Mouse (Mus musculus): ENCODE results near the gene Larp4b. TPM values are rescaled to one million over a fixed set of nuclear protein-coding genes. Genes with fewer than 3 reads are reported as not detected.

Larp4b gene
- polyA plus RNA-seq, 1 experiment from 2014 or later, result 51.6 TPM

DNA sequence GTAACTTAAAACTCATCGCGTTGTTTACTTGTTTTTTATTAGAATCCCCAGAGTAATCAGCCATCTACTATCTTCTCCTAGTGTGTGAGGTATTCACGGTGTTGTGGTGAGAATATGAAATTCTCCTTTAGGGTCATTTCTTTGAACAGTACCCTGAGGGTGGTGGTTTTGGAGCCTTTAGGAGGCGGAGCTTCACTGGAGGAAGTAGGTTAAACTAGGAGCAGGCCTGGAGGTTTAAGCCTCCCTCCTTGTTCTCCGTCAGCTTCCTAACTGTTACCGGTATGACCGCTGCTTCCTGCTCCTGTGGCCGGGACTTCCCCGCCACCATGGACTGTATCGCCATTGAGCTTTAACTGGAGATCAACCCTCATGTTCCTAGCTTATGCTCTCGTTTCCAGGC lies 86.5 kb downstream of the Larp4b start:
- Histone ChIP-seq H3K4me2 (ENCODE audit: low read length) (no peak overlapping the region), H3K4me1 (ENCODE audit: control insufficient read depth, insufficient read depth, low read length) (no peaks in the 10 kb centered on the region), H3K36me3 (ENCODE audit: control insufficient read depth, insufficient read depth, low read length) (no peaks in the 10 kb centered on the region), H3K9ac (replicated peaks; ENCODE audit: low read length) (no peak overlapping the region), H3K27ac (replicated peaks; ENCODE audit: low read depth, low read length) (no peak overlapping the region), H3K27me3 (ENCODE audit: control insufficient read depth, insufficient read depth, low read length) (no peaks in the 10 kb centered on the region), H3K4me3 (replicated peaks; ENCODE audit: low read depth, low read length) (no peak overlapping the region), H3K9me3 (ENCODE audit: control insufficient read depth, low read length) (no peaks in the 10 kb centered on the region)
- 59% methylated on average over 11 of the region's 11 CpGs for WGBS
- no peak for ATAC-seq (ENCODE audit: low FRiP score, low TSS enrichment)
- no peak for DNase-seq

DNA sequence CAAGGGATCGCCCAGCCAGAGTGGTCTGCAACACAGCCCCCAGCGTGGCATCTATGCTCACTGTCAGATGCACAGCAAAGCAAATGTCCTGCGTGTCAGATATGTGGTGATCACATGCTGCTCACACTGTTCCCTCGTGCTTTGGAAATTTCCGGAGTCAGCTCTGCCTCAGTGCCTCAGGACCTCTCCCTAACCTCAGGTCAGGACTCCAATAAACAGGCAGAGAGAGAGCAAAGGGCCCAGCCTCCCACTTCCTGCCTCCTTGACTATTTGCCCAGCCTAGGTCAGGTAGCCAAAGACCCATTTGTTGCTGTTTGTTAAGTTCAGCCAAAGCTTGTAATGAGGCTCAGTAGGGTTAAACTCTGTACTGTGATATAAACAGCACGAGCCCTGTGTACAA lies 87.4 kb downstream of the Larp4b start:
- 88% methylated on average over 6 of the region's 6 CpGs for WGBS
- no peaks in the 10 kb centered on the region for H3K27me3 ChIP-seq (ENCODE audit: control insufficient read depth, insufficient read depth, low read length)
- H3K4me3 ChIP-seq (replicated peaks; ENCODE audit: low read depth, low read length), result no peak overlapping the region
- ATAC-seq (ENCODE audit: low FRiP score, low TSS enrichment) (no peak), DNase-seq (no peak)
- H3K36me3 ChIP-seq (ENCODE audit: control insufficient read depth, insufficient read depth, low read length), result no peaks in the 10 kb centered on the region
- H3K9ac ChIP-seq (replicated peaks; ENCODE audit: low read length), result no peak overlapping the region
- no peak overlapping the region for H3K4me2 ChIP-seq (ENCODE audit: low read length)
- H3K27ac ChIP-seq (replicated peaks; ENCODE audit: low read depth, low read length), result no peak overlapping the region
- no peaks in the 10 kb centered on the region for H3K4me1 ChIP-seq (ENCODE audit: control insufficient read depth, insufficient read depth, low read length)
- no peaks in the 10 kb centered on the region for H3K9me3 ChIP-seq (ENCODE audit: control insufficient read depth, low read length)

DNA sequence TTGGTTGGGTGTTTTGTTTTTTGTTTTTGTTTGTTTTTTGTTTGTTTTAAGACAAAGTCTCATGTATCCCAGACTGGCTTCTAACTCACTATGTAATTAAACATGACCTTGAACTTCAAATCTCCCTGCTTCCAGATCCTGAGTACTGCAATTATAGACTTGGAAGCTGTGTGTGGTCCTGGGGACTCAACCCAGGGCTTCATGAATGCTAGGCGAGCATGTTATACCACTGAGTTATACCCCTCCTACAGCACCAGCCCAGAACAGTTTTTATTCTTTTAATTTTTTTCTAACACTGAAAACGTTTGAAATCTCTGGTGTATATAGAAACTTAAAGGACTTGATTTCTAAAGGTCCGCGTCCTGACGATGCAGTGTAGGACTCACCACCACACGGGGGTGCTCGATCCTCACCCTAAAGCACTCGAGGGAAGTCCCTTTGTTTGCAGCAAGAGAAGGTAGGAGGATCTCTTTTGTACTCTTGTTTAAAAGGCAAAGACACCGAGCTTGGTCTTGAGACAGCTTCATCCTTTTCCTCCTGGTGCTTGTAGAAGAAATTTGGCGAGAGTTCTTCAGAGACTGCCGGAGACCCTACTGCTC lies 88.1 kb downstream of the Larp4b start:
- Histone ChIP-seq H3K4me1 (ENCODE audit: control insufficient read depth, insufficient read depth, low read length) (no peaks in the 10 kb centered on the region), H3K9ac (replicated peaks; ENCODE audit: low read length) (0 out of 2 replicates have a peak overlapping the region, but pooled peaks have one; percentile 3), H3K36me3 (ENCODE audit: control insufficient read depth, insufficient read depth, low read length) (no peaks in the 10 kb centered on the region), H3K9me3 (ENCODE audit: control insufficient read depth, low read length) (no peaks in the 10 kb centered on the region), H3K27ac (replicated peaks; ENCODE audit: low read depth, low read length) (no peak overlapping the region), H3K4me3 (replicated peaks; ENCODE audit: low read depth, low read length) (no peak overlapping the region), H3K27me3 (ENCODE audit: control insufficient read depth, insufficient read depth, low read length) (no peaks in the 10 kb centered on the region), H3K4me2 (ENCODE audit: low read length) (no peak overlapping the region)
- ATAC-seq (ENCODE audit: low FRiP score, low TSS enrichment) (peak; percentile 86), DNase-seq (peak; percentile 94)
- WGBS, result 5% methylated on average over 11 of the region's 11 CpGs

DNA sequence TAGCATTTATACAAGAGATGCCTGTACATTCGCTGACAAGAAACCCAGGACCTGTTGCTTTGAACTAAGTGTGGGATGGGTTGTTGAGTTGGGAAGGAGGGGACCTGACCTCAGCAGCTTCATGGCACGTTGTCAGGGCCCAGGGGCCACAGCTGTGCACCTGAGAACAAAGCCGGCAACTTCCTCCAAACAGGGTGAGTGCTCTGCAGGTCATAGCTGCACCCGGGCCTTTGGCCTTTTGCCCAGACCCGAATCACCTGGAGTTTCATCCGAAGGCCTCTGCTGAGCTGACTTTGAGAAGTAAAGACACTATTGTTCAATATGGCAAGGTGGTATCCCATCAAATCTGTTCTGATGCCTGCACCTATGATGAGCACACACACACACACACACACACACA lies 90.6 kb downstream of the Larp4b start:
- no peak overlapping the region for H3K9ac ChIP-seq (replicated peaks; ENCODE audit: low read length)
- DNase-seq (no peak), ATAC-seq (ENCODE audit: low FRiP score, low TSS enrichment) (no peak)
- 87% methylated on average over 6 of the region's 6 CpGs for WGBS
- H3K4me1 ChIP-seq (ENCODE audit: control insufficient read depth, insufficient read depth, low read length), result peaks cover 8% of the 10 kb centered on the region
- no peak overlapping the region for H3K27ac ChIP-seq (replicated peaks; ENCODE audit: low read depth, low read length)
- no peaks in the 10 kb centered on the region for H3K36me3 ChIP-seq (ENCODE audit: control insufficient read depth, insufficient read depth, low read length)
- no peaks in the 10 kb centered on the region for H3K27me3 ChIP-seq (ENCODE audit: control insufficient read depth, insufficient read depth, low read length)
- no peak overlapping the region for H3K4me2 ChIP-seq (ENCODE audit: low read length)
- no peaks in the 10 kb centered on the region for H3K9me3 ChIP-seq (ENCODE audit: control insufficient read depth, low read length)
- H3K4me3 ChIP-seq (replicated peaks; ENCODE audit: low read depth, low read length), result no peak overlapping the region

- no peaks in the 10 kb centered on the region for H3K27me3 ChIP-seq (ENCODE audit: control insufficient read depth, insufficient read depth, low read length)
- H3K27ac ChIP-seq (replicated peaks; ENCODE audit: low read depth, low read length), result no peak overlapping the region
- H3K9me3 ChIP-seq (ENCODE audit: control insufficient read depth, low read length), result no peaks in the 10 kb centered on the region
- no peak for DNase-seq
- H3K4me2 ChIP-seq (ENCODE audit: low read length), result no peak overlapping the region
- H3K4me1 ChIP-seq (ENCODE audit: control insufficient read depth, insufficient read depth, low read length), result peaks cover 8% of the 10 kb centered on the region
- 88% methylated on average over 6 of the region's 6 CpGs for WGBS
- no peak for ATAC-seq (ENCODE audit: low FRiP score, low TSS enrichment)
- H3K9ac ChIP-seq (replicated peaks; ENCODE audit: low read length), result no peak overlapping the region
- H3K4me3 ChIP-seq (replicated peaks; ENCODE audit: low read depth, low read length), result no peak overlapping the region
- no peaks in the 10 kb centered on the region for H3K36me3 ChIP-seq (ENCODE audit: control insufficient read depth, insufficient read depth, low read length)
Observed at GRCm38 (mm10) chr13:9184716-9185115, 91.0 kb downstream of the Larp4b start.

- Histone ChIP-seq H3K4me1 (ENCODE audit: control insufficient read depth, insufficient read depth, low read length) (peaks cover 8% of the 10 kb centered on the region), H3K36me3 (ENCODE audit: control insufficient read depth, insufficient read depth, low read length) (no peaks in the 10 kb centered on the region), H3K27ac (replicated peaks; ENCODE audit: low read depth, low read length) (no peak overlapping the region; the same call in 1 of the 2 replicates), H3K9ac (replicated peaks; ENCODE audit: low read length) (0 out of 2 replicates have a peak overlapping the region, but pooled peaks have one; percentile 27), H3K4me2 (ENCODE audit: low read length) (peak overlapping the region; percentile 39), H3K4me3 (replicated peaks; ENCODE audit: low read depth, low read length) (no peak overlapping the region), H3K9me3 (ENCODE audit: control insufficient read depth, low read length) (no peaks in the 10 kb centered on the region), H3K27me3 (ENCODE audit: control insufficient read depth, insufficient read depth, low read length) (no peaks in the 10 kb centered on the region)
- 45% methylated on average over 7 of the region's 7 CpGs for WGBS
- DNase-seq (no peak), ATAC-seq (ENCODE audit: low FRiP score, low TSS enrichment) (no peak)
Observed at GRCm38 (mm10) chr13:9187156-9187555, 93.5 kb downstream of the Larp4b start.

- H3K27ac ChIP-seq (replicated peaks; ENCODE audit: low read depth, low read length), result peak overlapping the region; percentile 37; the same call in 1 of the 2 replicates
- peaks cover 8% of the 10 kb centered on the region for H3K4me1 ChIP-seq (ENCODE audit: control insufficient read depth, insufficient read depth, low read length)
- no peaks in the 10 kb centered on the region for H3K27me3 ChIP-seq (ENCODE audit: control insufficient read depth, insufficient read depth, low read length)
- no peak overlapping the region for H3K4me3 ChIP-seq (replicated peaks; ENCODE audit: low read depth, low read length)
- 18% methylated on average over 22 of the region's 22 CpGs for WGBS
- ATAC-seq (ENCODE audit: low FRiP score, low TSS enrichment) (peak; percentile 15; the same call in 1 of the 2 replicates), DNase-seq (peak; percentile 61)
- H3K36me3 ChIP-seq (ENCODE audit: control insufficient read depth, insufficient read depth, low read length), result no peaks in the 10 kb centered on the region
- H3K9ac ChIP-seq (replicated peaks; ENCODE audit: low read length), result peak overlapping the region; percentile 27; the same call in 1 of the 2 replicates
- H3K4me2 ChIP-seq (ENCODE audit: low read length), result peak overlapping the region; percentile 39
- no peaks in the 10 kb centered on the region for H3K9me3 ChIP-seq (ENCODE audit: control insufficient read depth, low read length)
Observed at GRCm38 (mm10) chr13:9187566-9188530, 94.2 kb downstream of the Larp4b start.

DNA sequence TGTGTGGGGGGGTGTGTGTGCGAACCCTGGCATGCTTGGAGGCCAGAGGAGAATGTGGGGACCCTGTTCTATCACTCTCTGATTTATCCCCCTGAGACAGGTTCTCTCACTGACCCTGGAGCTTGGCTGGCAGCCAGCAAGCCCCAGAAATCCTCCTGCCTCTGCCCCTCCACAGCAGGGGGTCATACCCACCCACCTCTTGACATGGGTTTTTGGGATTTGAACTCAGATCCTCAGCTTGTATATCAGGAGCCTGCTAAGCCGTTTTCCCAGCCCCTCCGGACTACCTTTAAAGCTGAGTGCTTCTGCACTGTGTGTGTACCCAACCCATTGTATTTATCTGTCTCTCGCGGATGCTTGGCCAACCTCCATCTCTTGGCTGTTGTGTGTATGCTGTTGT lies 95.8 kb downstream of the Larp4b start:
- H3K36me3 ChIP-seq (ENCODE audit: control insufficient read depth, insufficient read depth, low read length), result no peaks in the 10 kb centered on the region
- peaks cover 8% of the 10 kb centered on the region for H3K4me1 ChIP-seq (ENCODE audit: control insufficient read depth, insufficient read depth, low read length)
- no peaks in the 10 kb centered on the region for H3K9me3 ChIP-seq (ENCODE audit: control insufficient read depth, low read length)
- DNase-seq (no peak), ATAC-seq (ENCODE audit: low FRiP score, low TSS enrichment) (no peak)
- H3K9ac ChIP-seq (replicated peaks; ENCODE audit: low read length), result no peak overlapping the region
- H3K4me3 ChIP-seq (replicated peaks; ENCODE audit: low read depth, low read length), result no peak overlapping the region
- H3K4me2 ChIP-seq (ENCODE audit: low read length), result no peak overlapping the region
- 87% methylated on average over 5 of the region's 5 CpGs for WGBS
- H3K27ac ChIP-seq (replicated peaks; ENCODE audit: low read depth, low read length), result no peak overlapping the region
- H3K27me3 ChIP-seq (ENCODE audit: control insufficient read depth, insufficient read depth, low read length), result no peaks in the 10 kb centered on the region
